Mouse (Mus musculus) embryo, embryonic 11.5 days (tissue): ENCODE measurements around the gene Fndc5.

ENCODE experiments used
- DNase-seq: peaks from one replicate; pipeline ENCODE4 v3.0.0-alpha.2; 2012; ENCODE audit warnings: low read depth, low spot score

Gene Fndc5

GRCm38 (mm10) chr4:129136579-129137391 is at the start of gene Fndc5:
TSS of gene Fndc5 (plus strand) at chr4:129136999.
- DNase-seq = no peak

DNA sequence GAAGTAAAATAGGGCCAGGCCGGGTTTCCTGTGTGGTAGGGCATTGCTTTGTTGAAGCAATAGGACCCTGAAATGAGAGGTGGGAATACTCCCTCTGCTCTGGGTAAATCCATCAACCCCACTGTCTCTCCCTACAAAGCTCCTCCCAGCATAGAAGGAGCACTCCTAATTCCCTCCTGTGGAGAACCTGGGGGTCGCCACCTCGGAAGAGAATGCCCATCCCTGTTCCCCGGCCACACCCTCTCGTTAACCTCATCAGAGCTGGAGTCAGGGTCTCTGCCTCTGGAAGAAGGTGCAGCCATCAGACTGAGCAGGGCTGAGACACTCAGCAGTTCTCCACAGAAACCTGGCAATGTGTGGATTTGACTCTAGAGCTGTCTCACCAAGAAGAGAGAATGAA is 48.9 kb upstream of the Fndc5 start:
- no peak for DNase-seq

- no peak for DNase-seq
Observed at GRCm38 (mm10) chr4:129095276-129095675, 41.5 kb upstream of the Fndc5 start.

DNA sequence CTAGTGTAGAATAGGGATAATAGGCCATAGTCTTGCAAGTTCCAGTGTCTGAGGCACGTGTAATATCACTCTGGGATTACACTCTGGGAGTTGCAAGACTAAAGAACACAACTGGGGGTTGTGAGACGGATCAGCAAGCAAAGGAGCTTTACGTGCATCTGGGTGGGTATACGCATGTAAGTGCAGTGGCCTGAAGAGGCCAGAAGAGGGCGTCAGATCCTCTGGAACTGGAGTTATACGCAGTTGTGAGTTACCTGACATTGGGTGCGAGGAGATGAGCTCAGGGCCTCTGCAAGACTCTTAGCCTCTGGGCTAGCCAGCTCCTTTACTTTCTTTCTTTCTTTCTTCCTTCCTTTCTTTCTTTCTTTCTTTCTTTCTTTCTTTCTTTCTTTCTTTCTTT is 39.8 kb upstream of the Fndc5 start:
- no peak for DNase-seq

DNA sequence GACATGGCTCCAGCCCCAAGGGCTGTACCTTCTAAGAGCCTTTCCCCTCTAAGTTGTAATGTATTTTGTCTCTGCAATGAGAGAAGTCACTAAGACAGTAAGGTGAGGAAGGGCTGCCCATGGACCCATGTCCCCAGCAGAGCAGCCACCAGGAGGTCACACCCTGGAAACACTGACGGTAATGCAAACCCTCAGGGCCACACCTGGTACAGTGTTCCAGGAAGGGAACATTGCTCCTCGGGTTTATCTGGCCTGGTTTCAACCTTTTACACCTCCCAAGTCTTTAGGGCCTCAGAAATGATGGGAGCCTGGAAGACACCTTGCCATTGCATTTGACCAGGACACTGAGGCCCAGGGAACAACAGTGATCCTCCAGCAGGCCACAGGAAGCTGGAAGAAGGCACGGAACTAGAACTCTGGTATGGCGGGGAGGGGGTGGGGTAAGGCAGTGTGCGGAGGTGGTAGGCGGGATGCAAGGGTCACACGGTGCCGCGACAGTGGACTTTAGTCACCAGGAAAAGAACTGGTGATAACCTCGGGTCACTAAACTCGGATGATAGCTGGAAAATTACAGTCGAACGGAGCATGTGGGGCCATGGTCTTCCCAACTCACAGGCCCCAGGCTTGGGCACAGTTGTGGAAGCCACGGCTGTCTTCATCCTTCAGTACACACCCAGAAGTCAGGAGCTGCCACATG is 34.5 kb upstream of the Fndc5 start:
- no peak for DNase-seq

DNA sequence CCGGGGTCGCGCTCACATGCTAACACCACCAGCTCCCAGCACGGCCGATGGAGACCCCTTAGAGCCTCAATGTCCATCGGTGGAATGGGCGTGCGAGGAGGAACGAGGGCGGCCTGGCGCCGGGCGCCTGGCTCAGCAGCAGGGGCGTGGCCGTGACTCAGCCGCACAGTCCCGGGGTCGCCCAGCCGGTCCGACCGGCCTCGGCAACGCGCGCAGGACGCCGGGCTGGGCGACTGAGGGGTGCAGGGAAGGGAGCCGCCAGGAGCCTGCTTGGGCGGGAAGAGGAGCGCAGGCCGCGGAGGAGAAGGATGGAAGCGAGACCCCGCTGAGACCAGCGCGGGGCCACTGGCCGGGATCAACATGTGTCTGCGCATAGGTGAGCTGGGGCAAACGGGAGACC is 31.4 kb upstream of the Fndc5 start, which contains the start of gene Tmem54:
TSS of gene Tmem54 (plus strand) at position 193 of the 400 bp plus-strand sequence.
- DNase-seq = no peak

DNA sequence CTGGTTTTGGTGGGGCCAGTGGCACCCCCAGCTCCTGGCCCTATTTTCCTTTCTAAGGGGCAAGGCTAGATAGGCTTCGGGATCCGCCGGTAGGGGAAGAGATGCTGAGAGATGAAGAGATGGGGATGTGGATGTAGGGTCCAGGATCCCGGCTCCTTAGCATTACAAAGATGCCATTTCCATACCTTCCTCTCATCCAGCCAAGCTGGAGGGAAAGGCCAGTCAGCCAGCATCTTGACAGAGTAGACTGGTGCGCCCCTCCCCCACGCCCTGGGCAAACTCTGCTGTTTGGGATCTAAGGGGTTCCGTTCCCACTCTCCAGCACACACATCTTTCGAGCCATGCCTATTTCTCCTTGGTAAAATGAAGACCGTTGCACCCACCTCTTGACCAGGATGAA is 30.7 kb upstream of the Fndc5 start:
- DNase-seq = no peak

DNA sequence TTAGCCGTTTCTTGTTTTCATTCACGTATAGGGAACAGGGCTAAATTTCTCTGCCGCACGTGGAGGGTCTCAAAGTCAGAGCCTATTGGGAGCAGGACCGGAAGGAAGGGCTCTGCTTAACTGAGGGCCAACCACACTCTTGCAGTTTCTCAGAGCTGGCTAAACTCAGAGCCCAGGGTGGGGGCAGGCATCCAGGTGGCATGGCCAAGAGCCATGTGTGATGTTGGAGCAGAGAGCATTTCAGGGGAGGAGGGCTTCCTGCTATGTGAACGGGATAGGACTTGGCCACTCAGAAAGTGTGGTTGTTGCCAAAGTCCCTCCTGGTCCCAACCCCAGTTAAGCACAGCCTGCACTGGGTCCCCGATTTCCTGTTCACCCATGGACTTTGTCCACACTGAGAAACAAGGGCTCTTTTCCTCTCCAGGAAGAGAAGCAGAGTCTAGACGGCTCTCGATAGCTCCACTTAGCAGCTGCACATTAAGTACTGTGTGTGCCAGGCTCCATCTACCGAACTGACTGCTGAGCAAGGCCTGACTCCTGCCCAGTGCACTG is 29.4 kb upstream of the Fndc5 start:
- DNase-seq = no peak

GRCm38 (mm10) chr4:129108624-129109023 is 28.2 kb upstream of the Fndc5 start:
- no peak for DNase-seq

GRCm38 (mm10) chr4:129110804-129111203 is 26.0 kb upstream of the Fndc5 start:
- no peak for DNase-seq

DNA sequence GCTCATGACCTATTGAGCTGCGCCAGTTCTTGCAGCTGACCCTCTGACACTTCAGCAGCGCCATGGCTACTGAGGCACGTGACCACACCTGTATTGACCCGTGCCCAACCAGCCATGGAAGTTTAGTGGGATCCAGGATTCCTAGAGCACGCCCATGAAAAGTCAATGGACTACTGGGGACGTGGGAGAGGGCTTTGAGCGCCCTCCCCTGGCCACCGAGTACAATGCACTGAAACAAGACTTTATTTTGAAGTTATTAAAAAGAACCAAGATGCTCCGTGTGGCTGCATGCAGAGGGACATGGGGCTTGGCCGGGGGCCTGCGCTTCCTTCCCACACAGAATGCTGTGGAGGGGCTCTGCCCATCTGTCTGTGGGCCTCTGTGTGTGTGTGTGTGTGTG is 25.4 kb upstream of the Fndc5 start:
- DNase-seq = no peak

- no peak for DNase-seq
Observed at GRCm38 (mm10) chr4:129112231-129112630, 24.6 kb upstream of the Fndc5 start.

- DNase-seq = peak; percentile 77
Observed at GRCm38 (mm10) chr4:129113083-129113988, 23.5 kb upstream of the Fndc5 start.

DNA sequence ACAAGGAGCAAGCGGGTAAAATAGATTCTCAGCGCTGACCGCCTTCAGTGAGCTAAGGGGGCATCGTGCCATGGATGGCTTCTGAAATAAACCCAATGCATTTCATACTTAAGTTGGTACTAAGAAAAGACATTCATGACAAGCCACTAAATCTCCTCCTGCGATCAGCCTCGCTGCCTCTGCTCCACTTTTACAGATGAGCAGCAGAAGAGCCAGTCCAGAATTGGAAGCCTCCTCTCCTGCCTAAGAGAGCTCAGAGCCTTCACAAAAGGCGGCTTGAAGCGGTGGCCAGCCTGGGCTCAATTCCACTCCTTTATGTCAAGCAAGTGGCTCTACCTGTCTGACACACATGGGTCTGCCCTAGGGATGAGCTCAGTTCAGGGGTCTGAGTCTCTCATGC is 20.1 kb upstream of the Fndc5 start:
- DNase-seq = no peak

- DNase-seq = no peak
Observed at GRCm38 (mm10) chr4:129117720-129118510, 18.9 kb upstream of the Fndc5 start.

- no peak for DNase-seq
Observed at GRCm38 (mm10) chr4:129119708-129120107, 17.1 kb upstream of the Fndc5 start.

DNA sequence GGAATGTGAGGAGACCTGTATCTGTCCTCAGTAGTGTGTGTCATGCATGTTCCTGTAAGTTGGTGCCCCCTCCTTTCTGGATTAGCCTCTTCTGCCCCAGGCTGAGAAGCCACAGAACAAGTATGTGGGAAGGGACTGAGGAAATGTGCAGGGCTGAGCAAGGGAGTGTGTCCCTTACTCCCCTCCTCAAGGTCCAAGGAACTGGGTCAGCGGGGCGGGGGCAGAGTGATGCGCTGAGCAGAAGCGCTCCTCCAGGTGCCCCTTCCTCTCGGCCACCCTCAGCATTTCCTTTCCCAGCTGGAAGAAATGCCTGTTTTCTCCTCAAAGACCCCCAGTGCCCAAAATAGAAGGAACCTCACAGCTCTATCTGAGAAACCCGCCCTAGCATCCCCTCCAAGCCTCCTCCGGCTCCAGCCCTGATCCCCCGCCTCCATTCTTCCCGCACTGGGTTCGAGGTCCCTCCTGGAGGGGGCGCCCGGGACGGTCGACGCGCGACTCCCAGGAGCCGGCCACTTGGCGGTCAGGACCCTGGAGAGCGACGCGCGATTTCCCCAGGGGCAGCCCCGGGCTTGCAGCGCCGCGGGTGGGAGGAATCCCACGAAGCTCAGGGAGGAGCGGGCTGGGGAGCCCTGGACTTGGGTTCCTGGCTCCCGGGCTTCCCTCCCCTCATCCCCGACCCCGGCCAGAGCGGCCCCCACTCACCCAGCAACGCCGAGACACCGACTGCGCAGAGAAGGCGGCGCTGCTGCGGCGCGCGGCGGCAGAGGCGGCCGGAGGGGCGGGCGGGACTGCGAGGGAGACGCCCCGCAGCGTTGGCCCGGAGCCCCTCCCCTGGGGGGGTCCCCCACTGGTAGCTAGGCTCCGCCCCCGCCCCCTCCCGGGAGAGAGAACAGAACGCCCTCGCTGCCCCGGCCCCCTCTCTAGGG is 16.0 kb upstream of the Fndc5 start:
- peak; percentile 56 for DNase-seq

- DNase-seq = no peak
Observed at GRCm38 (mm10) chr4:129121569-129122086, 15.2 kb upstream of the Fndc5 start, which contains the start of gene Hpca. TSS of gene Hpca (minus strand) at chr4:129122036.

DNA sequence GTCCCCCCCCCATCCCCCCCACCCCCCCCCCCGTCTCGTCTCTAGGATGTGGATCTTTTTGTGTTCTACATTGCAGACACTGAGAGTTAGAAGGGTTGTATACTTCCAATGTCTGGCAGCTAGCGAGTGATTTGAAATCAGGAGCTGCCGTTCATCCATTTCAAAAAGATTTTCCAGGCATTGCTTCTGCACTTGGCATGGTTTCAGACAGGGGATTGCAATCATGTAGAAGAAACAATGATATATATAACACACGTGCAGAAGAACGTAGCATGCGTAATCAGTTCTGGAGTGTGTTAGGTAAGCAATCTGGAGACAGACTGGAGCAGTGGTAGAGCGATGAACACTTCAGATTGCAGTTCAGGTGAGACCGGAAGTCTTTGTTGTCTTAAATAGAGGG is 14.7 kb upstream of the Fndc5 start:
- no peak for DNase-seq
